Mouse (Mus musculus) kidney, adult 2 months (tissue): Measurements from ENCODE around the gene Trappc11.

ENCODE experiments used
- CTCF ChIP-seq: fragments of 200-500 bp; conservative IDR thresholded peaks from 2 replicates; pipeline ENCODE4 v1.5.1; 2011; ENCODE audit warnings: low read depth, mild to moderate bottlenecking, control low read depth, low read length, moderate library complexity, mixed read lengths; ENCODE audit not compliant: insufficient read depth, insufficient read length
- POLR2A ChIP-seq: fragments of 200-500 bp; IDR thresholded peaks from one replicate; pipeline ENCODE4 v1.6.1; 2011; ENCODE audit warnings: low read depth, low read length, control low read depth

- TF ChIP-seq CTCF (no peak), POLR2A (no peak)
Measured at GRCm38 (mm10) chr8:47487231-47487630, 46.0 kb downstream of the Trappc11 start.
